Mouse (Mus musculus): ENCODE measurements around the gene Dusp27.

DNA sequence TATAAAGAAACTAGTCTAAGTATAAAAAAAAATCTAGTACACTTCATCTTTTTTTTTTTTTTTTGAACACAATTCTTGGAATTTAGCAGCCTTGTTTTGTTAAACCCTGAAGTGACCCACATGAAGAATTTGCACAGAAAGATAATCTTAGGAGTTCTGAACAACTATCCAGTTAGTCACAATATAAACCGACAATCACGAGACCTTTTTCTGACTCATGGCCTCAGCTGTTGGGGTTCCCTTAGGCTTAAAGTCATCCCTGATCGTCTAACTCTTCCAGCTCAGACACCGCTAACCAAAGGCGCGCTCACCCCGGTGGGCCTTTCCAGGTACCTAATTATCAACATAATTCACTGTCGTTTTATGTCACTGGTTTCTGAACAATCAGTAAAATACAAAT is 4.0 kb downstream of the Dusp27 start:
- TF ChIP-seq CTCF (IDR thresholded peaks at IDR 0.05; ENCODE audit: extremely low read depth, insufficient read length, insufficient replicate concordance, low read depth, low read length) (no peak), POLR2A (IDR thresholded peaks at IDR 0.05; ENCODE audit: low read depth, low read length) (no peak)

All from small intestine, adult 2 months (tissue).